Comparison of ENCODE assay signal across 26 mouse cellular contexts in the genomic region with DNA sequence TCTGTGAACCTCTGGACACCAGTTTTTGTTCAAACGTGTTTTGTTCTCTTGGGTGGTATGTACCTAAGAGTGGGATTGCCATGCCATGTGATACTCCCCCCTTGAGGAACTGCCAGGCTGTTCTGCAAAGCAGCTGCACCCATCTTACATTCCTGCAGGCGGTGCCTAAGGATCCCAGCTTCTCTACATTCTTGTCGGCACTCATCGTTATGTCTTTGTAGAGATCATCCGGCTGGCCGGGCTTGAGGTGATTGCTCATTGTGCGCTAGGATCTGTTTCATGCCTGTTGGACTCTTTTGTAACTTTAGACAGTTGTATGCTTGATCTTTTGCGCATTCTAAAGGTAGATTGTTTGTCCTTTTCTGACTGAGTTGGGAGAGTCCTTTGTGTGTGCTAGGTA. TPM values are rescaled to one million over a fixed set of nuclear protein-coding genes. Genes with fewer than 3 reads are reported as not detected.
DNase-seq lines count a peak whose midpoint lies in the region; ATAC-seq lines count a peak whose summit lies in the region.
"Had no signal": no experiment of that assay in that cellular context is flagged by ENCODE, and none has a peak within 500 bp of the region (broad histone marks: within the 10 kb centered on the region; RNA-seq: fewer than 3 reads in every experiment).

No protein-coding gene starts in this region.

- H3K9me3 ChIP-seq in embryonic facial prominence, embryonic 14.5 days (ENCODE audit: control insufficient read depth, low read length) = no peaks in the 10 kb centered on the region
- H3K9me3 ChIP-seq in embryonic facial prominence, embryonic 10.5 days = no peaks in the 10 kb centered on the region
- H3K9me3 ChIP-seq: G1E had no signal

- H3K4me1 ChIP-seq in embryonic facial prominence, embryonic 14.5 days (ENCODE audit: control insufficient read depth, insufficient read depth, low read length) = no peaks in the 10 kb centered on the region
- H3K4me1 ChIP-seq in embryonic facial prominence, embryonic 10.5 days = no peaks in the 10 kb centered on the region

- 62% methylated on average over 8 of the region's 8 CpGs for WGBS in embryonic facial prominence, embryonic 14.5 days
- 74% methylated on average over 8 of the region's 8 CpGs for WGBS in embryonic facial prominence, embryonic 10.5 days

- ATAC-seq in embryonic facial prominence, embryonic 14.5 days (ENCODE audit: low read depth) = 0 out of 2 replicates have a peak, but pooled peaks have one; percentile 26
- ATAC-seq: activated CD4-positive, CD25-positive, alpha-beta regulatory T cell, adult 4 months; CD4-positive, CD25-positive, alpha-beta regulatory T cell, adult 4 months; Patski had no signal

- H3K27ac ChIP-seq in embryonic facial prominence, embryonic 14.5 days (replicated peaks; ENCODE audit: low read depth, low read length) = no peak overlapping the region
- H3K27ac ChIP-seq in embryonic facial prominence, embryonic 10.5 days (replicated peaks) = no peak overlapping the region

- no peak overlapping the region for H3K9ac ChIP-seq in embryonic facial prominence, embryonic 14.5 days (ENCODE audit: low read depth, low read length)

- H3K27me3 ChIP-seq in embryonic facial prominence, embryonic 14.5 days (replicated peaks; ENCODE audit: control insufficient read depth, insufficient read depth, low read length) = no peaks in the 10 kb centered on the region
- no peaks in the 10 kb centered on the region for H3K27me3 ChIP-seq in embryonic facial prominence, embryonic 10.5 days (replicated peaks; ENCODE audit: low read depth, poor library complexity, severe bottlenecking)
- H3K27me3 ChIP-seq: CH12.LX, Patski had no signal

- H3K4me2 ChIP-seq in embryonic facial prominence, embryonic 14.5 days (ENCODE audit: low read depth, low read length) = no peak overlapping the region

- no peak overlapping the region for H3K4me3 ChIP-seq in embryonic facial prominence, embryonic 14.5 days (ENCODE audit: low read depth, low read length)
- H3K4me3 ChIP-seq in embryonic facial prominence, embryonic 10.5 days = no peak overlapping the region

- 0 out of 2 replicates have a peak, but pooled peaks cover 4% of the 10 kb centered on the region for H3K36me3 ChIP-seq in embryonic facial prominence, embryonic 14.5 days (ENCODE audit: control insufficient read depth, insufficient read depth, low read length)
- H3K36me3 ChIP-seq in embryonic facial prominence, embryonic 10.5 days (replicated peaks) = no peaks in the 10 kb centered on the region
- H3K36me3 ChIP-seq: G1E had no signal

- peak; percentile 52 for DNase-seq in embryonic facial prominence, embryonic 14.5 days (ENCODE audit: low spot score)
- no peak for DNase-seq in embryonic facial prominence, embryonic 10.5 days (ENCODE audit: low spot score)
- peak; percentile 32 for DNase-seq in Muller cell, postnatal 12 days (ENCODE audit: inconsistent ontology term)
- DNase-seq in R1 (ENCODE audit: low read depth, low spot score) = peak; percentile 27
- peak; percentile 57 for DNase-seq in ZHBTc4 (ENCODE audit: low read depth, low spot score)
- no peak for DNase-seq in spleen, adult 12 weeks (ENCODE audit: low spot score)
- no peak for DNase-seq in adrenal gland, adult 18-20 months (ENCODE audit: low spot score in 2 of 2)
- no peak for DNase-seq in frontal cortex, postnatal 14 days (ENCODE audit: low spot score in 2 of 2)
- DNase-seq: adrenal gland, adult 2 months; adrenal gland, adult 8-10 months; adrenal gland, postnatal 10 days; adrenal gland, postnatal 14 days; adrenal gland, postnatal 25 days; adrenal gland, postnatal 36 days; B cell, adult 2 months; cerebellum, adult 11 months; cerebellum, adult 11-12 months; cerebellum, adult 18-20 months; cerebellum, adult 2 months; cerebellum, adult 8-10 months; cerebellum, adult 9-10 months had no signal

RNA-seq across cellular contexts. Expression of gene Dnmt3a, which starts 38.4 kb away (rescaled TPM):
- polyA plus RNA-seq in embryonic facial prominence, embryonic 14.5 days (2014; fragmentation: Nextera tagmentation; extraction: Ambion mirVana) = 64.9 and 65.2 TPM in 2 replicates
- 160 and 179 TPM in 2 replicates for polyA plus RNA-seq in embryonic facial prominence, embryonic 10.5 days (2016; fragmentation: Nextera tagmentation; extraction: Ambion mirVana)
- 10 to 100 TPM; 35.9 to 42.7 TPM for total RNA-seq in adrenal gland, adult 18-20 months (2021)

Comparison
In these comparisons a context has a peak if more than half of its experiments do, and no peak if none do; other contexts are left out.
1. DNase-seq: peak in embryonic facial prominence, embryonic 14.5 days (single experiment), Muller cell, postnatal 12 days (single experiment), R1 (single experiment) and ZHBTc4 (single experiment); none in embryonic facial prominence, embryonic 10.5 days (single experiment), spleen, adult 12 weeks (single experiment), adrenal gland, adult 18-20 months (0 of 2) and frontal cortex, postnatal 14 days (0 of 2).